Mouse (Mus musculus) bone marrow macrophage, adult 2 months (primary cell): ENCODE data around the gene Gm45015.

Experiments
- CTCF ChIP-seq: IDR thresholded peaks from 2 replicates; pipeline ENCODE4 v1.5.1; 2012; ENCODE audit warnings: low read depth, mild to moderate bottlenecking, low read length, moderate library complexity
- POLR2A ChIP-seq: IDR thresholded peaks from 2 replicates; pipeline ENCODE4 v1.6.1; 2012; ENCODE audit warnings: mild to moderate bottlenecking, low read depth, low read length, borderline replicate concordance

GRCm38 (mm10) chrX:73384924-73385323 lies 48.3 kb upstream of the Gm45015 start:
- TF ChIP-seq POLR2A, result no peak
- no peak for TF ChIP-seq CTCF
